Mouse (Mus musculus) liver, embryonic 16.5 days (tissue): ENCODE results near the gene Noxa1. TPM values are rescaled to one million over a fixed set of nuclear protein-coding genes. Genes with fewer than 3 reads are reported as not detected.

ENCODE experiments used
- ATAC-seq: fragments of 200-750 bp; cut with Nextera tagmentation; 2 replicates; pipeline ENCODE4 v1.8.0; 2017; ENCODE audit warnings: low read depth, mild to moderate bottlenecking, moderate number of reproducible peaks, moderate library complexity
- H3K27ac ChIP-seq: fragments of 300-500 bp; sonication (generic); 2 replicates; pipeline ENCODE4 v1.5.1; 2014; ENCODE audit warnings: mild to moderate bottlenecking, low read length
- H3K27me3 ChIP-seq: fragments of 300-500 bp; sonication (generic); 2 replicates; pipeline ENCODE4 v1.6.1; 2014; ENCODE audit warnings: low read depth, low read length, mixed read lengths; ENCODE audit not compliant: control insufficient read depth, insufficient read depth
- H3K36me3 ChIP-seq: fragments of 300-500 bp; sonication (generic); 2 replicates; pipeline ENCODE4 v1.6.1; 2014; ENCODE audit warnings: mild to moderate bottlenecking; ENCODE audit not compliant: control insufficient read depth, insufficient read depth
- H3K4me1 ChIP-seq: fragments of 300-500 bp; sonication (generic); 2 replicates; pipeline ENCODE4 v1.6.1; 2014; ENCODE audit warnings: low read depth, low read length, mixed read lengths; ENCODE audit not compliant: control insufficient read depth
- H3K4me2 ChIP-seq: fragments of 300-500 bp; sonication (generic); 2 replicates; pipeline ENCODE4 v1.6.1; 2014; ENCODE audit warnings: low read depth, low read length, mixed read lengths
- H3K4me3 ChIP-seq: fragments of 300-500 bp; sonication (generic); 2 replicates; pipeline ENCODE4 v1.5.1; 2014; ENCODE audit warnings: low read depth, mild to moderate bottlenecking, low read length
- H3K9ac ChIP-seq: fragments of 300-500 bp; sonication (generic); 2 replicates; pipeline ENCODE4 v1.6.1; 2014; ENCODE audit warnings: low read depth, low read length
- H3K9me3 ChIP-seq: fragments of 300-500 bp; sonication (generic); replicated peaks from 2 replicates; pipeline ENCODE4 v1.6.1; 2016; ENCODE audit warnings: low read length; ENCODE audit not compliant: control insufficient read depth
- WGBS: fragments of 180-500 bp; shearing (Covaris S2); extraction: QIAGEN DNeasy Blood & Tissue Kit; methylation state at CpG from one replicate; pipeline ENCODE4 v1.1.7; 2014; ENCODE audit not compliant: insufficient replicate concordance; 5-methylcytosine and 5-hydroxymethylcytosine counted together
- polyA plus RNA-seq: library from polyadenylated mRNA; unstranded; fragments of >200 nt; fragmentation: Nextera tagmentation; extraction: Ambion mirVana; gene quantifications from 2 replicates; pipeline ENCODE4 v1.2.1, GENCODE M21; 2015

The Noxa1 gene
- polyA plus RNA-seq, result 0.82 and 0.85 TPM in 2 replicates

DNA sequence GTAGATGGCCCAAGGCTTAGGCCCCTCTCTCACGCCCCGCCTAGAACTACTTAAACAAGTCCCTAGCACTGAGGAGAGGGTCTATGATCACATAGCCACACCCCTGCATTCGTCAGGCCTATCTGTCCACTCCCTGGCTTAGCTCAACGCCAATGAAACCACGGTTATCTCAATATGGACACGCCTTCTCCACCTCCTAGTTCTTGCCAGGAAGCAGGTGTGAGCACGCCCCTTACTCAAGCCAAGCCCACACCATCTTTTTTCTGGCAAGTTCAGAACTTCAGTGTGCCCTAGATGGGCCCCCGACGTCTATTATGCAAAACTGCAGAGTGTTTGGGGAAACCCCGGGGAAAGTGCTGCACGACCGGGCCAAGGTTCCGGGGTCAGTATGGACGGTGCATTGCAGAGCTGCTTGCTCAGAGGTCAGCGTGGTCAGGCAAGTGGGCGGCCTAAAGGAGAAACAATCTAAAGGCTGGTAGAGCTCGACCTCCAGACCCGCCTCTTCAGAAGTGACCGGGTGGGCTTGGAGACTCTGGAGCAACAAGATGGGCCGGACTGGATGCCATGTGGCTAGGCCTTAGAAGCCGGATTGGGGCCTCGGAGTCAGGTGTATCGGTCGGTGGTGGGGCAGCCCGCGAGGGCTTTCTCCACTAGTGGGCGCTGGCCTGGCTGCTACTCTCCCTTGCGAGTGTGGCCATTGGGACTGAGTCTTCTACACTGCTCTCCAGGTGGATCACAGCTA is at the start of gene Noxa1:
TSS of gene Noxa1 (minus strand) at position 41 of the 742 bp plus-strand sequence.
- Histone ChIP-seq H3K27ac (no peak within 1 kb of the TSS), H3K4me3 (peak within 1 kb of the TSS; percentile 41), H3K4me1 (peaks cover 10% of the 10 kb centered on the region)

GRCm38 (mm10) chr2:25141921-25142320 is 47.0 kb upstream of the Noxa1 start:
- no peak overlapping the region for H3K4me3 ChIP-seq
- no peak for ATAC-seq
- H3K27ac ChIP-seq, result no peak overlapping the region

More for the DNA sequence above, at the start of gene Noxa1:
- no peaks in the 10 kb centered on the region for H3K9me3 ChIP-seq
- no peaks in the 10 kb centered on the region for H3K27me3 ChIP-seq
- 39% methylated on average over 28 of the region's 28 CpGs for WGBS
- H3K36me3 ChIP-seq, result no peaks in the 10 kb centered on the region
- peak; percentile 79 for ATAC-seq
- H3K9ac ChIP-seq, result peak within 1 kb of the TSS; percentile 28
- H3K4me2 ChIP-seq, result peak within 1 kb of the TSS; percentile 59

DNA sequence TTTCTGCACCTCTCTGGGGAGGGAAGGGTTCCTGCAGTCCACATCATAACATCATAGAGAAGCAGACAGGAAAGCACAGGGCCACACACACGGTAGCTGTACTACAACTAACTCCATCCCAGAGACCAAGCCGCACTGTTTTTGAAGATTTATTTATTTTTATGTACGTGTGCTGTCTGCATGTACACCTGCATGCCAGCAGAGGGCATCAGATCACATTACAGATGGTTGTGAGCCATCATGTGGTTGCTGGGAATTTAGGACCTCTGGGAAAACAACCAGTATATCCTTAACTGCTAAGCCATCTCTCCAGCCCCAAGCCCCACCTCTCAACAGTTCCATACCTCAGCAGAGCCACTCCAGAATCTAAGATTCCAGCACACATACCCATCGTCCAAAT is 46.2 kb upstream of the Noxa1 start:
- Histone ChIP-seq H3K4me2 (no peak overlapping the region), H3K36me3 (no peaks in the 10 kb centered on the region), H3K4me3 (no peak overlapping the region), H3K27ac (no peak overlapping the region), H3K9me3 (no peaks in the 10 kb centered on the region), H3K27me3 (no peaks in the 10 kb centered on the region), H3K4me1 (peaks cover 18% of the 10 kb centered on the region), H3K9ac (no peak overlapping the region)
- ATAC-seq, result no peak
- WGBS, result 62% methylated on average over 4 of the region's 4 CpGs

More at GRCm38 (mm10) chr2:25141921-25142320, 47.0 kb upstream of the Noxa1 start:
- 77% methylated on average over 5 of the region's 5 CpGs for WGBS
- H3K36me3 ChIP-seq, result no peaks in the 10 kb centered on the region
- no peaks in the 10 kb centered on the region for H3K9me3 ChIP-seq
- H3K4me1 ChIP-seq, result peaks cover 15% of the 10 kb centered on the region
- no peaks in the 10 kb centered on the region for H3K27me3 ChIP-seq
- no peak overlapping the region for H3K4me2 ChIP-seq
- no peak overlapping the region for H3K9ac ChIP-seq

DNA sequence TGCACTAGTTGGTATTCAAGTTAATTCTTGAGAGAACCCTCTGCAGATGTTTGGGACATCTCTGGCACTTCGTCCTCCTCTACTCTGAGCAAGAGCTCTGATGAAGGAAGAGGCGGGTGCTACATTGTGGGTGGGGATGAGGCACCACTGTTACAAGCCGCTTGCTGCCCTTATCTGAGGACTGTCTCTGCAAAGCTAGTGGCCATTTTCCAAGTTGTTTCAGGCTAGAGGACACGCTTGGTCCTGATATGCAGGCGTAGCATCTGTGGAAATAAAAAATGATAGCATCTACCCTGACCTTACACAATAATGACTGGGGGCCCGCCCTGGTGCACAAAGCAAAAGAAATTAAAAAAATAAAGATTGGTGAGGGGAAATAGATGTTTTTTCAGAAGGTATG is 42.9 kb upstream of the Noxa1 start:
- peak; percentile 97 for ATAC-seq
- 23% methylated on average over 6 of the region's 6 CpGs for WGBS
- H3K4me2 ChIP-seq, result peak overlapping the region; percentile 24
- H3K4me1 ChIP-seq, result peaks cover 18% of the 10 kb centered on the region
- H3K36me3 ChIP-seq, result no peaks in the 10 kb centered on the region
- H3K9ac ChIP-seq, result no peak overlapping the region
- peak overlapping the region; percentile 66 for H3K27ac ChIP-seq
- H3K9me3 ChIP-seq, result no peaks in the 10 kb centered on the region
- H3K27me3 ChIP-seq, result no peaks in the 10 kb centered on the region
- no peak overlapping the region for H3K4me3 ChIP-seq

DNA sequence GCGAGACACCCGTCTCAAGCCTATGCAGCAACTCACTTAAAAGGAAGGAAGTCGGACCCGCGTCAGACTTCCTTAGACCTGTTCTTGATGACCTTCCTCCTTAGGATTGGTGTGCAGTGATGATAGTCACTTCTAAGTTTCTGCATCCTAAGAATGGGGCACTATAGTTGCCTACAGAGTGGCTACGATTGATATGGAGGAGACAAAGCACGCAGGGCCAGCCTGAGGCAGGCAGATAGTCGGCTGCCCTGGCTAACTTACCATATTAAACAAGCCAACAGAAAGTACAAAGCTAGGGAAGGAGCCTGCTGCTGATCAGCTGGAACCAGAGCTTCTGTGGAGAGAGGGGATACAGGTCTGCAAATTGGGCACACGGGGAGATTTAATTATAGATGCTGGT is 36.7 kb upstream of the Noxa1 start:
- 30% methylated on average over 9 of the region's 9 CpGs for WGBS
- Histone ChIP-seq H3K27ac (no peak overlapping the region), H3K4me1 (peaks cover 14% of the 10 kb centered on the region), H3K4me2 (no peak overlapping the region), H3K27me3 (no peaks in the 10 kb centered on the region), H3K9ac (no peak overlapping the region), H3K36me3 (no peaks in the 10 kb centered on the region), H3K4me3 (no peak overlapping the region), H3K9me3 (no peaks in the 10 kb centered on the region)
- ATAC-seq, result peak; percentile 78

DNA sequence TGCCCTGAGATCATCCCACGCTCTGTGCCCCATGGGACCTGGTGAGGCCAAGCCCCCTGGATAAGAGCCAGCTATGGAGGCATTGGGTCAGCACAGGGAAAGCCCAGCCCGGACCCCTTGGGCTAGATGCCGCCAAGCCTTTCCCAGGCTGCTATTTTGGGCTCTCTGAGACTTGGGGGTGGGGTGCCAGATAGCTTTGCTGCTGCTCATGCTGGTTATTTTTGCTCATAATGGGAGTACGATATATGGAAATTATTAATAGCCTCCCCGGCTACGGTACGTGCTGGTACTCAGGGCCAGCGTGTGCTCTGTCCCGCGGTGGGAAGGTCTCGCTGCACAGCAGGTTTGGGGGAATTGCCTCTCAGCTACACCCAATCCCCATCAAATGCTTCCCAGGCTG is 33.1 kb upstream of the Noxa1 start:
- Histone ChIP-seq H3K9ac (no peak overlapping the region), H3K4me3 (no peak overlapping the region), H3K4me1 (peaks cover 18% of the 10 kb centered on the region), H3K4me2 (no peak overlapping the region), H3K36me3 (no peaks in the 10 kb centered on the region), H3K9me3 (no peaks in the 10 kb centered on the region), H3K27me3 (no peaks in the 10 kb centered on the region), H3K27ac (no peak overlapping the region)
- WGBS, result 74% methylated on average over 11 of the region's 11 CpGs
- ATAC-seq, result no peak

DNA sequence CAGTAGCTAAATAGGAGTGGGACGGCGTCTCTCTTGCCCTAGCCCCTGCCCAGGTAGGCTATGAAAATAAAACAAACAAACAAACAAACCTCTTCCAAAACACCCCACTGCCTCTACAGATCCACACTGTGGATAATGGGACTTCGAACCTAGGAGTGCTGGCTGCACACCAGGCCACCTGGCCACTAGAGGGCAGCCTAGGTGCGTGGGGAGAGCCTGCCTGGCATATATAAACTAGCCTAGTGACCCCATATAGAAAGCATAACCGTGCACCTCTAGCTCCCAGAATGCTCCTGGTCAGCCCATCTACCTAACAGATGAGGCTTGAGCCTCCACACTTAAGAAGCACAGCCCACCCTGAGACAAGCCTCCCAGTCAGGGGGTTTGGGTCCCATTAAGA is 32.3 kb upstream of the Noxa1 start:
- Histone ChIP-seq H3K9me3 (no peaks in the 10 kb centered on the region), H3K4me1 (peaks cover 18% of the 10 kb centered on the region)

DNA sequence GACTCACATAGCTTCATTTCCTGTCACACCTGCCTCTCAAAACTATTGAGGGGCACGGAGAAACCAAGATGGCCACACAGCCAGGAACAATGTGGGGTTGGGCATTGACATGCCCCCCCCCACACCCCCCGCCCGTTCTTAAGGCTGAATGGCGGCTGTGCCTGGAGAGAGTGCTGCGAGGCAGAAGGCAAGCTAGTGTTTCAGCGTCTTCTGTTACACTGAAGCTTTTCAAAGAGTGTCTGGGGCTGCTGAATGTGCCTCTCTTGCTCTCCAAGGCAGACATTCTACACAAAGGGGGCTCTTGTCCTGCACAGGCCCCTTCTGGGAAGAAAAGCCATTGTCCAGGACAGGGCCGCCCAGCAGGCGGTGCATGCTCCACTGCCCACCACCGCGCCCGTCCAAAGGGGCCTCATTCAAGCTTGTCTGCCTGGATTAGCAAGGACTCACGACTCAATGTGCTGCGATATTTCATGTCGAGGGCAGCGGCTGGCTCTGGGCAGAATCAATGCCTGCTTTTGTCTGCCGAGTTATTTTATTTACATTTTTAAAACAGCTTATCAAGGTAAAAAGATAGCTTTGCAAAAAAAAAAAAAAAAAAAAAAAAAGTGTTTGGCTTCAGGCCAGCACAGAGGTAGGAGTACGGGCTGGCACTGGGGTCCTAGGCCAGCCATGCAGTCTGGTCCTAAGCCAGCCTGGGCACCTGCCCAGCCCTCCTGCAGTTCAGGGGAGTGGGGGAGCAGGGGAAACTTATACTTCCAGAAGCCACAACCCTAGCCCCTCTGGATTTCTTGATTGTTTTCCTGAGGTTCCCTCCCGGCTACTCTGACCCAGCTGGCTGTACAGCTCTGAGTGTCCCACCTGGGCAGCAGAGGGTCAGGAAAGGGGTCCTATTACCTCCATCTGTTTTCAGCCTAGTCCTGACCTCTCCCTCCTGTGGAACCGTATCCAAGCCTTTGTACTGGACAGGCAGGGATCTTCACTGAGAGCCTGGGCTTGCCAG is 31.4 kb upstream of the Noxa1 start:
- Histone ChIP-seq H3K9me3 (no peaks in the 10 kb centered on the region), H3K4me3 (no peak overlapping the region), H3K4me2 (no peak overlapping the region), H3K4me1 (peaks cover 11% of the 10 kb centered on the region), H3K27me3 (no peaks in the 10 kb centered on the region), H3K36me3 (no peaks in the 10 kb centered on the region), H3K9ac (no peak overlapping the region), H3K27ac (no peak overlapping the region)
- ATAC-seq, result no peak
- WGBS, result 70% methylated on average over 19 of the region's 19 CpGs

More for the DNA sequence above, 32.3 kb upstream of the Noxa1 start:
- H3K9ac ChIP-seq, result no peak overlapping the region
- H3K27ac ChIP-seq, result no peak overlapping the region
- H3K4me2 ChIP-seq, result no peak overlapping the region
- no peak overlapping the region for H3K4me3 ChIP-seq
- WGBS, result 37% methylated on average over 5 of the region's 5 CpGs
- ATAC-seq, result peak; percentile 50; the same call in 1 of the 2 replicates
- H3K27me3 ChIP-seq, result no peaks in the 10 kb centered on the region
- no peaks in the 10 kb centered on the region for H3K36me3 ChIP-seq
